Mouse (Mus musculus) megakaryocyte, embryonic 14.5 days (primary cell): Measurements from ENCODE around the gene Tnrc6b. TPM values are rescaled to one million over a fixed set of nuclear protein-coding genes. Genes with fewer than 3 reads are reported as not detected.

ENCODE experiments used
- H3K27me3 ChIP-seq: replicated peaks from 2 replicates; pipeline ENCODE3; 2012; ENCODE audit warnings: inconsistent platforms
- H3K36me3 ChIP-seq: replicated peaks from 2 replicates; pipeline ENCODE3; 2012; ENCODE audit warnings: low read length, inconsistent platforms, mixed read lengths
- H3K4me1 ChIP-seq: 2 replicates; pipeline ENCODE4 v1.6.1; 2012; ENCODE audit warnings: inconsistent platforms
- H3K4me3 ChIP-seq: replicated peaks from 2 replicates; pipeline ENCODE3; 2012; ENCODE audit warnings: moderate library complexity, mild to moderate bottlenecking, inconsistent platforms
- H3K9me3 ChIP-seq: 2 replicates; pipeline ENCODE4 v1.6.1; 2012; ENCODE audit warnings: inconsistent platforms
- FLI1 ChIP-seq: IDR thresholded peaks from 2 replicates; pipeline ENCODE4 v1.6.1; 2012; ENCODE audit warnings: low read length, inconsistent platforms, mixed read lengths
- GATA1 ChIP-seq: IDR thresholded peaks from 3 replicates; pipeline ENCODE4 v1.6.1; 2012; ENCODE audit warnings: mixed read lengths, low read length, inconsistent platforms, borderline replicate concordance
- polyA plus RNA-seq: library from polyadenylated mRNA; stranded (reverse); fragments of >175 nt; gene quantifications from 2 replicates; pipeline ENCODE4 v1.2.3, GENCODE M21; 2012; ENCODE audit warnings: low replicate concordance; ENCODE audit not compliant: insufficient read depth

The Tnrc6b gene
- polyA plus RNA-seq, 1 experiment = 19.3 TPM

GRCm38 (mm10) chr15:80938615-80939014 is 227.5 kb downstream of the Tnrc6b start:
- H3K4me3 ChIP-seq = no peak overlapping the region

GRCm38 (mm10) chr15:80939401-80939800 is 228.3 kb downstream of the Tnrc6b start:
- Histone ChIP-seq H3K36me3 (peaks cover 75% of the 10 kb centered on the region), H3K4me3 (no peak overlapping the region), H3K27me3 (no peaks in the 10 kb centered on the region), H3K4me1 (peaks cover 55% of the 10 kb centered on the region), H3K9me3 (no peaks in the 10 kb centered on the region)
- no peak for TF ChIP-seq GATA1
- TF ChIP-seq FLI1 = no peak

More at GRCm38 (mm10) chr15:80938615-80939014, 227.5 kb downstream of the Tnrc6b start:
- Histone ChIP-seq H3K27me3 (no peaks in the 10 kb centered on the region), H3K36me3 (peaks cover 82% of the 10 kb centered on the region), H3K4me1 (peaks cover 62% of the 10 kb centered on the region), H3K9me3 (no peaks in the 10 kb centered on the region)
- TF ChIP-seq FLI1 = no peak
- TF ChIP-seq GATA1 = no peak

GRCm38 (mm10) chr15:80941468-80942040 is 230.4 kb downstream of the Tnrc6b start:
- TF ChIP-seq GATA1 (no peak), FLI1 (no peak)
- H3K4me1 ChIP-seq = peaks cover 64% of the 10 kb centered on the region
- no peaks in the 10 kb centered on the region for H3K27me3 ChIP-seq
- H3K4me3 ChIP-seq = no peak overlapping the region
- peaks cover 53% of the 10 kb centered on the region for H3K36me3 ChIP-seq
- no peaks in the 10 kb centered on the region for H3K9me3 ChIP-seq

- TF ChIP-seq GATA1 (no peak), FLI1 (no peak)
- Histone ChIP-seq H3K9me3 (no peaks in the 10 kb centered on the region), H3K36me3 (peaks cover 23% of the 10 kb centered on the region), H3K4me3 (no peak overlapping the region), H3K27me3 (no peaks in the 10 kb centered on the region), H3K4me1 (peaks cover 65% of the 10 kb centered on the region)
Observed at GRCm38 (mm10) chr15:80945851-80946250, 234.7 kb downstream of the Tnrc6b start.

- Histone ChIP-seq H3K36me3 (peaks cover 22% of the 10 kb centered on the region), H3K27me3 (no peaks in the 10 kb centered on the region), H3K4me1 (peaks cover 50% of the 10 kb centered on the region), H3K9me3 (no peaks in the 10 kb centered on the region), H3K4me3 (peak within 1 kb of the TSS; percentile 97)
- TF ChIP-seq GATA1 = no peak
Observed at GRCm38 (mm10) chr15:80948145-80949135, 237.3 kb downstream of the Tnrc6b start, which contains the start of gene Adsl. TSS of gene Adsl (plus strand) at chr15:80948490.

GRCm38 (mm10) chr15:80949431-80949830 is 238.3 kb downstream of the Tnrc6b start:
- Histone ChIP-seq H3K4me1 (peaks cover 49% of the 10 kb centered on the region), H3K27me3 (no peaks in the 10 kb centered on the region), H3K9me3 (no peaks in the 10 kb centered on the region), H3K36me3 (peaks cover 29% of the 10 kb centered on the region), H3K4me3 (peak overlapping the region; percentile 97)
- no peak for TF ChIP-seq FLI1
- TF ChIP-seq GATA1 = no peak

- no peaks in the 10 kb centered on the region for H3K9me3 ChIP-seq
- no peaks in the 10 kb centered on the region for H3K27me3 ChIP-seq
- peak overlapping the region; percentile 97 for H3K4me3 ChIP-seq
- TF ChIP-seq GATA1 (no peak), FLI1 (no peak)
- peaks cover 36% of the 10 kb centered on the region for H3K36me3 ChIP-seq
- peaks cover 48% of the 10 kb centered on the region for H3K4me1 ChIP-seq
Observed at GRCm38 (mm10) chr15:80950055-80950454, 238.9 kb downstream of the Tnrc6b start.

- H3K4me1 ChIP-seq = peaks cover 30% of the 10 kb centered on the region
- no peak for TF ChIP-seq GATA1
- TF ChIP-seq FLI1 = no peak
Observed at GRCm38 (mm10) chr15:80953971-80954370, 242.9 kb downstream of the Tnrc6b start.

GRCm38 (mm10) chr15:80954861-80955260 is 243.7 kb downstream of the Tnrc6b start:
- no peaks in the 10 kb centered on the region for H3K27me3 ChIP-seq
- peaks cover 81% of the 10 kb centered on the region for H3K36me3 ChIP-seq
- no peak for TF ChIP-seq GATA1
- no peak for TF ChIP-seq FLI1
- H3K4me1 ChIP-seq = peaks cover 21% of the 10 kb centered on the region
- H3K9me3 ChIP-seq = no peaks in the 10 kb centered on the region
- no peak overlapping the region for H3K4me3 ChIP-seq

More at GRCm38 (mm10) chr15:80953971-80954370, 242.9 kb downstream of the Tnrc6b start:
- Histone ChIP-seq H3K36me3 (peaks cover 72% of the 10 kb centered on the region), H3K27me3 (no peaks in the 10 kb centered on the region), H3K4me3 (no peak overlapping the region), H3K9me3 (no peaks in the 10 kb centered on the region)

- Histone ChIP-seq H3K4me3 (no peak overlapping the region), H3K36me3 (peaks cover 88% of the 10 kb centered on the region), H3K4me1 (peaks cover 15% of the 10 kb centered on the region), H3K9me3 (no peaks in the 10 kb centered on the region), H3K27me3 (no peaks in the 10 kb centered on the region)
- TF ChIP-seq GATA1 = no peak
- TF ChIP-seq FLI1 = no peak
Observed at GRCm38 (mm10) chr15:80955836-80956438, 244.8 kb downstream of the Tnrc6b start.
